Mouse (Mus musculus) forelimb bud, embryonic 11.5 days (tissue): ENCODE data around the gene Serpinb1a.
A peak's percentile ranks its signal among the peaks of the same experiment; 100 is the strongest.

Experiments used
- DNase-seq: peaks from one replicate; pipeline ENCODE4 v3.0.0-alpha.2; 2012; ENCODE audit warnings: low read depth, low spot score

The Serpinb1a gene

DNA sequence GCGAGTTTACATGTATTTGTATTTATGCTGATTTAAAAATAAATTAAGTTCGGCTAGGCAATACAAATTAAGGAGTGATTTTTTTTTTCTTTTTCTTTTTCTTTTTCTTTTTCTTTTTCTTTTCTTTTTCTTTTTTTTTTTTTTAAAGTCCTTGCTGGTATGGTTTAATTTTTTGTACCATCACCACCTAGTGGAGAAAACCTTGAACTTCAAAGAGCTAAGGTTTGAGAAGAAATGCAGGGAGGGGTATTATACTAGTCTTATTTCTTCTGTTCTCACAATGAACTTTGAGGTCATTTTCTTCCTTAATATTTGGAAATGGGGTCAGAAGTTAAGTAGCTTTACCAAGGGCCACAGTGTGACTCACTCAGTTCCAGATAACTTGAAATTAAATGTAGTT, 51.9 kb downstream of the Serpinb1a start:
- DNase-seq = peak; percentile 49

DNA sequence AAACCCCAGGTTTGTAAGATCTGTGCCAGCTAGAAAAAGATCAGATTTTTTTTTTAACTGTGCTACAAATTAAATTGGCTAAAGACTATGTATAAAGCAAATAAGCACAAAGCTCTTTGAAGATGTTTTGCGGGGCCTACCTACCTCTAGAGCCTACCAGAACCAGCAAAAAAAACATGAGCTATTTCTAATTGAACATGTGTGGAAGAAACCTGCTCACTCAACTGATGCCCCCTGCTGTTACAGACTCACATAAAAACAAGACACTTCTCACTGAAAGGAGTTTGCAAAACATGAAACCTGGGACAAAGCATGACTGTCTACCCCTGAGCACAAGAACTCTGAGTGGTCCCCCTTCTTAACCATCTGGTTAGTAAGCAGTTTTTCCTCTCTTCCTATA, 53.9 kb downstream of the Serpinb1a start:
- peak; percentile 64 for DNase-seq

DNA sequence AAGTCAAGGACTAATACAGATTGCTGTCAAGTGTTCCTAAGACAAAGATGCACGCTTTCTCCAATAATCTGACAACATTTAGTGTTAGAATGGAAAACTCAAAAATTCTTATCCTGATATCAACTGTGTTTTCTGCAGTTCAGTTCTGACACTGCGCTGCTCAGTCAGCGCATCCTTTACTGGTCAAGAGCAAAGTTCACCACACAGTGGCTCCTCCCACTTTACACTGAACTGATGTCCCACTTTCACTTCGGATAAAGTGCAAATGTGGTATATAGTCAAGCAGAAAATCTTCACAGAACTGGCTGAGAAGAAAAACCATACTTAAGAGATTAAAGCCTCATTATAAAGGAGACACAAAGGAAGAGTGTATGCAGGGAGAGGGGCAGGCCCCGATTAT, 55.8 kb downstream of the Serpinb1a start:
- DNase-seq = no peak

DNA sequence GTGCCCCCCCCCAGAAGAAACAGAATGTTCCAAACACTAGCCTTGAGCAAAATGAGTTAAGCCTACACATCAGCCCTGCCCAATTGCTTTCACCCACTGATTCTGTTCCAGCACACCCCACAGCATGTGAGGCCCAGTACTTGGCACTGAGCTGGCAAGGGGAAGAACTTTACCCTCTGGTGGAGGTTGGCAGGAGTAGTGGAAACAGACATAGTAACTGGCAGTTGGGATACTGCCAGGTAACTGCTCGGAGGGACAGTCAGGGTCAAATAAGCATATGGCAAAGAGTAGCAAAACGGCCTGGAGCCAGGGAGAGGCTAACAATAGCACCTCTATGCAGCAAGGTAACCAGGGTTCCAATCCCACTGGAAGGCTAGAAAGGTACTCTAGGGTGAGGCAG, 56.4 kb downstream of the Serpinb1a start:
- no peak for DNase-seq
